Mouse (Mus musculus) retina, postnatal 1 day (tissue): Measurements from ENCODE around the gene Fat3.
A peak's percentile ranks its signal among the peaks of the same experiment; 100 is the strongest.

Experiments
- DNase-seq: peaks from one replicate; pipeline ENCODE4 v3.0.0-alpha.2; 2012

Gene Fat3

DNA sequence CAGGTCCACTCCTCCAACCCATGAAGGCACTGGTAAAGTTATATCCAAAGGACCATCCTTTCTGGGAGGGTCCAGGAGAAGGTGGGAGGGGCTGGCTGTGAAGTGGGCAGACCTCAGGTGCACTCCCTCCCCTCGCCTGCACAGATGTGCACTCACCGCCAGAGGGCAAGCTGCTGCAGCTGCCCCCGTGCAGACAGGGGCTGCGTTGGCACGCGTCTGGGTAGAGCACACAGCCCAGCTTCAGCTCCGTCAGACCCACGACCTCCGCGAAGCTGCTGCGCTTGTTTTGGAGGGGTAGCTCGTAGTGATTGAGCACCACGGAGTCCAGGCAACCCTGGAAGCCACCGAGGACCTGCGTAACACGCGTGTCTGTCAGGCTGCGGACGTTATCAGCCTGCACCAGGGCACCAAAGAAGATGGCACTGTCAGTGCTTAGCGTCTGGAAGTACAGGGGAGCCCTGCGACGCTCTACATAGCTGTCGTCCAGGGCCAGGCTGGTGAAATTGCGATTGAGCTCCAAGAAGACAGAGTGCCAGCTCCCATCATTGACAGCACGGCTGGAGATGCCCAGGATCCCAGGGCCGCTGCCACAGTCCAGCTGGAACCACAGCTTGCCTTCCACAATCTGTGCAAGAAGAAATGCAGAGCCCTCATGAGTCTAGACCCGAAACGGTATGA, 563.1 kb downstream of the Fat3 start:
- no peak for DNase-seq

- no peak for DNase-seq
Observed at GRCm38 (mm10) chr9:15930928-15931443, 570.1 kb downstream of the Fat3 start.

DNA sequence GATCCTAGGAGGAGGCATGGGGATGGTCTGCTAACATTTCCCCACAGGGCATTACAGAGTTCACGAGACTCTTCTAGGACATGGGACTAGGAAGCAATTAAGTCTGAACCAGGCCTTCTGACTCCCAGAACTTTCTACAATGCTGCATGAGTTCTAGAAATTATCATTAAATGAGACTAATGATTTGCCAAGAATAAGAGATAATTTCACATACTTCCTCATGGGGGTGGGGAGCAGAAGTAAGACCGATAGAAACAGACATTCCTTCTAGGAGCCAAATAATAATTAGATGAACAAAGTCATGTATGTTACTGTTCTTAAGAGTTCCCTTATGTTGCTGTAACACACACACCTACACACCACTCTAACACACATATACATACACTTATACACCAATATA, 572.8 kb downstream of the Fat3 start:
- no peak for DNase-seq

GRCm38 (mm10) chr9:15927378-15928083, 573.6 kb downstream of the Fat3 start:
- no peak for DNase-seq

- DNase-seq: no peak
Observed at GRCm38 (mm10) chr9:15925237-15925636, 575.8 kb downstream of the Fat3 start.

- DNase-seq: no peak
Observed at GRCm38 (mm10) chr9:15920271-15920670, 580.8 kb downstream of the Fat3 start.

DNA sequence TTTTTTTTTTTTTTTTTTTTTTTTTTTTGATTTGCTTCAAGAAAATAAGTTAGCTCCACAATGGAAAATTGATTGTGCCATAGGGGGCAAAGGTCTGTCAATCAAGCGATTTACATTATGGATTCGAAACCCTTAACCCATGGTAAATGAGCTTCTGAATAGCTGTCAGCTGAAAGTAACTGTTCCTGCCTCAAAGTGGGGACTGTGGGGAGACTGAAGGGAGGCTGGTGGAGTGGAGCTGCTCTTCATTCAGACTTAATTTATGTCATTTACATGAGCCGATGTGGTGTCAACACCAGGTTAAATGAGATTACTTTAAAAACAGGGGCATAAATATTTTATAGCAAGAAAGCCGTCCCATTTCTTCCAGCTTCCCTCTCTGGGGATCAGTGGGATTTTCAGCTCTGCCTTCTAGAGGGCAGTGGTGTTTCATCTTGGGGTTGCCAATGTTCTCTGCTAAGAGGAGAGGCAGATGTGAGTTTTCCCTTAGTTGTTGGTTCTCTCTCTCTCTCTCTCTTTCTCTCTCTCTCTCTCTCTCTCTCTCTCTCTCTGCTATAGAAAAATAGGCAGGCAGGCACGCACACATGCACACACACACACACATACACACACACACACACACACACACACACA, 581.6 kb downstream of the Fat3 start:
- DNase-seq: peak; percentile 52

DNA sequence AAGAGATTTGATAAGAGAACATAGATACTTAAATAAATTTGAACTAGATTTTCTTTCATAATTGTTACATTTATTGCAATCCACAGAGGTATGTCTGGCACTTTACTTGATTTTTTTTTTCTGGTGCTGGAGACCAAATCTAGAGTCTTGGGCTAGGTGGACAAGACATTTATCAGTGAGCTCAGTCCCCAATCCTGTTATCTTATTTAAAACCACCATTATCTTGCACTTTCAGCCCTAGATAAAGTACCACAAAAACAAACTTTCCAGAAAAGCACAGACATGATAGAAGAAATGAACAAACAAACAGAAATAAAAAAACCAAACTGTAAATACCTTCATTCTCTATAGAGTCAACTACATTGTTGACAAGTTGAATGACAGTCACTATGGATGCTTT, 584.5 kb downstream of the Fat3 start:
- DNase-seq: no peak

DNA sequence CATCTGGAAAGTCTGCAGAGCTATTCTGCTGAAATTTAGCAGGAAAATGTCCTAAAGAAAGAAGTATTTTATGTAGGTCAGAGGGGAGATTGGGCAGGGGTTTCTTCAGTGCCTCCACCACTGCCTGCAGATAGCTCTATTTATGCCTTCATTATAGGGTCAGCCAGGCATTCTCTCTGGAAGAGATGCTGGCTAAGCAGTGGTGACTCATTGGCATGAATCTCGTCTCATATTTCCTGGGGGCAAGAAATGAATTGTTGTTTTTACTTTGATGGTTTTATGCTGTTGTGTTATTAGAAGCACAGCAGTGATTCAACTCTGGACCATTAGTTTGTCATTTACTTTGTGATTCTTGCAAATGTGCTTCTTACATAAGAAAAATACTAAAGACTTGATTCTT, 588.4 kb downstream of the Fat3 start:
- DNase-seq: no peak

- no peak for DNase-seq
Observed at GRCm38 (mm10) chr9:15909397-15910113, 591.5 kb downstream of the Fat3 start.

- peak; percentile 66 for DNase-seq
Observed at GRCm38 (mm10) chr9:15903948-15904750, 596.9 kb downstream of the Fat3 start.

DNA sequence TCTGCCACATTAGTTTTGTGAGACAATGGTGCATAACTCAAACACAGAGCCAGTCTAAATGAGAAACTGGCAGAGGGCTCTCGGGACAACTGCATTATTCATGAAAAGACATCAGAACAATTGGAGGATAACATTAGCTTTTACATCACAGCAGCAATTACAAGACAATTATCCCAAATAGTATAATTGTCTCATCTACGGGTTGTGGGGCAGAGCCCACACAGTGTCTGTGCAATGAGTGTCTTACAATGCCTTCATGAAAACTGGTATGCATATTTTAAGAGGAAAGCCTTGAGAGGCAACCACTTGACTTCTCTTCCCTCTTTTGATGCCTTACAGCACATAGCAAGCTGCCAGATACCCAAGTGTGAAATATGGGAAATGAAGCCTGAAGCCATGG, 603.0 kb downstream of the Fat3 start:
- peak; percentile 48 for DNase-seq

DNA sequence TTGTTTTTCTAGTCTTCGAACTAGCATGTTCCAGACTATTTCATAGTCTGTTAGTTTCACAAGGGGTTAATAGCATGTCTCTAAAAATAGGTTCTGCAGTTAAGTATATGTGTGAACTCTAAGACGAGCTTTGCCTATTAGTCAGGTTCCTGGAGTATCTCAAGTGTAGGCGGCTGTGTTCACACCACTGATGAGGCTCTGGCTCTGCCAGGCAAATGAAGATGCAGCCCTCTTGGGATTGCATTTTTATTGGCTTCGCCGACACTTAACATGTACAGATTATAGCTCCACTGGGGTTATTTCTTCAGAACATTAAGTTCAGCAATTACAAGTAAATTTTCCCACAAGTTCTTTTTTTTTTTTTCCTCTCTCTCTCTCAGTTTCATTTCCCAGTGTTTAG, 614.3 kb downstream of the Fat3 start:
- no peak for DNase-seq

GRCm38 (mm10) chr9:15880754-15881153, 620.3 kb downstream of the Fat3 start:
- no peak for DNase-seq

DNA sequence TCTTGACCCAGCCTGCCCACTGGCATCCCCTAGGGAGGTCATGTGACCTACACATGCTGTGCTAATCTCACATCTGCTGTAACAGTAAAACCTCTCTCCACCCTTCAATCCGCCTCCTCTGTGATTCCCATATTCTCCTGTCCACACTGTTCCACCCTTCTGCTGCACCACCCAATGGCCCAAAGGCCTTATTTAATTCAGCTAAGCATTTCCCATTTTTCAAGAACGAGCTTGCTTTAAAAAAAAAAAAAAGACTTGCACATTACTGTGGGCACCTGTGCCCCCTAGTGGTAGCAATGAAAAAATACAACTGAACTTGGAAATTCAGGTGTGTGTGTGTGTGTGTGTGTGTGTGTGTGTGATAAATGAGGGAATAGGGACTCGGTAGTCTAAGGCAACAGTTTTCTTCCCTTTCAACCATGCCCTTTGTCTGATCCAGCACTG, 620.9 kb downstream of the Fat3 start:
- peak; percentile 69 for DNase-seq

GRCm38 (mm10) chr9:15874506-15875160, 626.5 kb downstream of the Fat3 start, which contains the start of gene Mtnr1b:
Mtnr1b (minus strand) TSS chr9:15874556.
- DNase-seq: no peak

DNA sequence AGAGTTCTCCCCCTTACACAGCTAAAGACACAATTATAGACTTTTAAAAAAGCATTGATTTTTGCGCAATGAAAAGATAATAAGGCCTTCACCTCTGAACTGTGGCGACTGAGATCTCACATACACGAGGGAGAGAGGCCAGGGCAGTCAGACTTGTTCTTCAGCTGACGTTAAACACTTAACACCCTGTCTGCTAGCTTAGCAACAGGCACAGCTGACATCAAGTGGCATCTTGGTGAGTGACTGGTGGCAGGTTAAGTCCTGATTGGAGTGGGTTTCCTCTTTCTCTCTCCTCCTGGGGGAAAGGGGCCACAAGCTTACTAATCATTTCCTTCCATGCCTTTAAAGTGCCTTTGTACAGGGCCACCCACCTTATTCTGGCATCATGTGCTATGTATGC, 631.1 kb downstream of the Fat3 start:
- no peak for DNase-seq

GRCm38 (mm10) chr9:15869456-15869855, 631.6 kb downstream of the Fat3 start:
- DNase-seq: no peak

DNA sequence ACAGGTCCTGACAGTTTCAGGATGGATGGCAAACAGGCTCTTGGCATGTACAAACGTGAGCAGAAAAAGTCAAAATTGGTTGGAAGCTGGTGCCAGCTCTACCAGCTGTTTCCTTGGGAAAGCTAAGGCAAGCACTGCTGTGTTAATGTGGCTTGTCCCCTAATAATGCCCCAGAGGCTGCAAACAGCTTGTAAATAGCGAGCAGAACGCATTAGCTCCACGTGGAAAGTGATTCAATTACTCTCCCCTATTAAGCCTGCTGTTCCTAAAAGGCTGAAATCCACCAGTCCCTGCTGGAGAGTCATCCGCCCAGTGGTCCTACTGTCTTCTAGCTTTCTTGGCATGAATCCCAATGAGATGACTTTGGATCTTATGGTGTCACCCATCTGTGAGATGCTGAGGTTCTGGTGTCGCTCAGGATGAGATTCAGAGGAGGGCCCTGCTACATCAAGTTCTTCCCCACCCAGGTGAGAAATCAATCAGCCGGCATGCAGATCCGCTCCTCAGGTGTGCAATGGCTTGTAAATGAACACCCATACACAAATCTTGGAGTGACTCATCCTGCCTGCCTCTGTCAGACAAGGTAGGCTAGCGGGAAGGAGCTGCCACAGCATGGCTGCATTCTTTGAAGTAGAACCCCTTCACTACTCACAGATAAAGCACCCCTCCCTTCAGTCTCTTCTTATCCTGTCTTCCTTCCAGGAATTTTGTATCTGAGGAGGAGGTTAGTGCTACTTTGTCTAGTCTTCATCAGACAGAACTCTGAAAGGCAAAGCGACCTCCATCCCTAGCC, 634.6 kb downstream of the Fat3 start:
- DNase-seq: no peak

DNA sequence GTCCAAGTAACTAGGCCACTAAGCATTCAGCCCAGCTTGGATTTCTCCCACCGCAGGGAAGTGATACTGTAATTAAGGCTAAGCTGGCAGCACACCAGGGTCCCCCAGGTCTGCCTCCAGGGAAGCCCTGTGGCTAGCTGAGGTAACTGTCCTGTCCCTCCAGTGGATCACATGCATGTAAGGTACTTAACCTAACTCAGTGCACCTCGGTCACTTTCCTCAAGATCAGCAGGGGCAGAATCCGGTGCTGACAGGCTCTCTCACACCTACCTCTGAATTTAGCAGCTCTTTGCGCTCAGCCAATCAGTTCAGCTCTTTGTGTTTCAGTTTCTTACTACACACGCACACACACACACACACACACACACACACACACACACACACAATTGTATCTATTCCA, 639.7 kb downstream of the Fat3 start:
- DNase-seq: peak; percentile 12
